Mouse (Mus musculus) ES-Bruce4 (cell line): Measurements from ENCODE around the gene Nudt3. TPM values are rescaled to one million over a fixed set of nuclear protein-coding genes. Genes with fewer than 3 reads are reported as not detected.

Experiments
- H3K27ac ChIP-seq: 2 replicates; pipeline ENCODE4 v1.5.1; 2012; ENCODE audit warnings: low read length, inconsistent platforms; ENCODE audit not compliant: insufficient read depth
- H3K27me3 ChIP-seq: 2 replicates; pipeline ENCODE4 v1.6.1; 2012; ENCODE audit warnings: mild to moderate bottlenecking, low read length, inconsistent platforms; ENCODE audit not compliant: control insufficient read depth, poor library complexity, insufficient read depth, severe bottlenecking
- H3K36me3 ChIP-seq: 2 replicates; pipeline ENCODE4 v1.6.1; 2012; ENCODE audit warnings: inconsistent platforms, mild to moderate bottlenecking, low read length, moderate library complexity; ENCODE audit not compliant: control insufficient read depth, poor library complexity, insufficient read depth, severe bottlenecking
- H3K4me1 ChIP-seq: one replicate; pipeline ENCODE4 v1.8.1; 2011; ENCODE audit warnings: low read length; ENCODE audit not compliant: control insufficient read depth, insufficient read depth
- H3K4me3 ChIP-seq: 2 replicates; pipeline ENCODE4 v1.5.1; 2011; ENCODE audit warnings: low read depth, mild to moderate bottlenecking, low read length
- H3K9ac ChIP-seq: 2 replicates; pipeline ENCODE4 v1.6.1; 2012; ENCODE audit warnings: low read depth, mild to moderate bottlenecking, inconsistent platforms; ENCODE audit not compliant: poor library complexity, severe bottlenecking
- H3K9me3 ChIP-seq: replicated peaks from 2 replicates; pipeline ENCODE4 v1.6.1; 2012; ENCODE audit warnings: mild to moderate bottlenecking, low read length, inconsistent platforms; ENCODE audit not compliant: control insufficient read depth, poor library complexity, insufficient read depth, severe bottlenecking
- CTCF ChIP-seq: IDR thresholded peaks from one replicate; pipeline ENCODE4 v1.8.1; 2011; ENCODE audit warnings: low read depth, low read length
- EP300 ChIP-seq: IDR thresholded peaks from 2 replicates; pipeline ENCODE4 v1.6.1; 2011; ENCODE audit warnings: low read depth, low read length; ENCODE audit not compliant: insufficient read depth
- POLR2A ChIP-seq: IDR thresholded peaks from one replicate; pipeline ENCODE4 v1.8.1; 2011; ENCODE audit warnings: low read length; ENCODE audit not compliant: insufficient read depth
- polyA plus RNA-seq: library from polyadenylated mRNA; stranded (reverse); fragments of >200 nt; gene quantifications from 2 replicates; pipeline ENCODE4 v1.2.4, GENCODE M21; 2011; ENCODE audit warnings: low read depth; ENCODE audit not compliant: missing spikeins, insufficient read depth, insufficient read length

Nudt3 gene
- polyA plus RNA-seq, 1 experiment: 68.8 TPM

DNA sequence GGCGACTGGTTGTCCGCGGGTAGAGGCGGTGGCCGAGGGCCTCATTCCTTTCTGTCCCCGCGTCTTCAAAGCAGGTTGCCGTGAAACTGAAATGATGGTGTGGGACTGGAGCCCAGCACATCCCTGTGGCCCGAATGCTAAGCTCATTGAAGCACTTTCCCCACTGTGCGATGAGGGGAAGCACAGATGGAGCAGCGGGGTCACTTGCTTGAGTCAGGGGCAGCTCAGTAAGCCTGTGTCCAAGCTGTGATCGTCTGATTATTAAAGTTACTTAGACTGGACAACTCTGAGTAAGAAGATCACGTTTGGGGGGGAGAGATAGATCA lies 57.4 kb downstream of the Nudt3 start:
- Histone ChIP-seq H3K27ac (no peak overlapping the region), H3K36me3 (peaks cover 12% of the 10 kb centered on the region), H3K4me1 (no peaks in the 10 kb centered on the region), H3K4me3 (peak overlapping the region; percentile 78), H3K27me3 (no peaks in the 10 kb centered on the region), H3K9me3 (no peaks in the 10 kb centered on the region), H3K9ac (peak overlapping the region; percentile 56)
- TF ChIP-seq POLR2A (no peak), CTCF (no peak), EP300 (no peak)

DNA sequence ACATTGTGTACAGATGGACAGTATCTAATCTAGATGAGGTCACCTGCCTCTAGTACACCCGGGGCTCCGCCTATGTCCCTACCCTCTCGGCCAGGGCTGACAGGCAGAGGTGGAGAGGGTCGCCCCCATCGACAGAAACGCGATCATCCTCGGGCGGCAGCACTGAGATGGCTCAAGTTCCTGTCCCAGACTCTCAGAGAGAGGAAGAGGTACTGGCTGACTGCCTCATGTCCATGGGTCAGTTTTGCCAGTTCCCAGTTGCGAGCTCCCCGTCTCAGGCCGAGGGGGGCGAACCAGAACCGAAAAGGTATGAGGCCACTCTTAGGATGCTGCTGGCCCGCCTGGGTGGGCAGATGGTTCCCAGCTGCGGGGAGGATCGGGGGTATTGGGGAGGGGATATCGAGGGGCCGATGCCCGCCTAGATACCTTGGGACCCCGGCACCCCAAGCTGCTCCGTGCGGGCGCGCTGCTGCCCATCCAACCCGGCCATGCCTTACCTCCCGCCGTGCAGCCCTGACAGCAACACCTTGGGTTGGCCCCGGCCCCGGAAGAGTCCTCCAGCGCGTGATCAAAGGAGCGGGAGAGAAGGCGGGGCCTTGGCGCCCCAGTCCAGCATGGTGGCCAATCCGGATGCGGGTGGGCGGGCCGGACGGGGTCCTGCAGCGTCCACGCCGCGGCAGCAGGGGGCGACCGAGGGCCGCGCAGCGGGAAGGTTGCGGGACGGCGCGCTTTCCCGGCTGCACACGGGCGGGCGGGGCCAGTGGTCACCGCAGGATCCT lies 57.9 kb downstream of the Nudt3 start, which contains the start of gene AI413582:
AI413582 (minus strand) TSS at position 594 of the 779 bp plus-strand sequence.
- Histone ChIP-seq H3K27ac (peak within 1 kb of the TSS; percentile 19), H3K9me3 (no peaks in the 10 kb centered on the region), H3K27me3 (no peaks in the 10 kb centered on the region), H3K36me3 (peaks cover 17% of the 10 kb centered on the region), H3K4me1 (no peaks in the 10 kb centered on the region), H3K4me3 (peak within 1 kb of the TSS; percentile 78), H3K9ac (peak within 1 kb of the TSS; percentile 56)
- TF ChIP-seq EP300 (no peak; the same call in 1 of the 2 replicates), POLR2A (no peak), CTCF (peak; percentile 70)

DNA sequence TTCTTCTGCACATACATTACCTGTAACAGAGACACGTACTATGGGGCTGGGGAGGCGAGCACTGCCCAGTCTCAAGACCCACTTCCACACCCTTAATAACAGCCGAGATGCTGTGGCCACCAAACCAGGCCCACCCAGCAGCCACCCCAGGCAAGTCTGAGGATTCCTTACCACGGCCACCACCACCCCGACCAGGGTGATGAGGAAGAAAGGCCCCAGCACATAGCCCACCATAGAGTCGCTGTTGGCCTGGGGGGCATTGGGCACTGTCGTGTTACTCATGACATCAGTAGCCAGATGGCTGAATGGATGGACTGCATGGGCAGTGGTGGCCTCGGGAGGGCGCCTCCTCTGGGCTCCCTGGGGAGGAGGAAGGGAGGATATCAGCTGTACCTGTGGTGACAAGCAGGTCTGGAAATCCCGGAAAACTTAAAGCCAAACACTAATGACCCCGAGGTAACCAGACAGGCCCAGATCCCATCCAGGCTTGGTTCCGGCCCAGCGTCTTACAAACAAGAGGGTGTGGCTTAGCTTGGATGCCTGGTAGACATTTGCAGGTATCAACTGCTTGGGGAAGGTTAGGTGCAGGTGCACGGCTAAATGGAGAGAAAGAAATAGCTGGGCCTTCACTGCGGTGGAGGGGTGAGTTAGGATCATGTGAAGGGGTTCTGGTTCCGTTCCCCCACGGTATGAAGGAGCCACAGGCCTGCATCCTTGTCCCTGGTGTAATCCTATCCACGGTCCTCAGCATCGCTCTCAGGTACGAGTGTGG lies 58.7 kb downstream of the Nudt3 start:
- H3K4me1 ChIP-seq: no peaks in the 10 kb centered on the region
- H3K4me3 ChIP-seq: peak overlapping the region; percentile 78
- H3K9ac ChIP-seq: peak overlapping the region; percentile 52
- H3K36me3 ChIP-seq: peaks cover 18% of the 10 kb centered on the region
- TF ChIP-seq CTCF (peak; percentile 45), POLR2A (no peak), EP300 (no peak)
- no peaks in the 10 kb centered on the region for H3K9me3 ChIP-seq
- H3K27ac ChIP-seq: peak overlapping the region; percentile 19
- H3K27me3 ChIP-seq: no peaks in the 10 kb centered on the region

DNA sequence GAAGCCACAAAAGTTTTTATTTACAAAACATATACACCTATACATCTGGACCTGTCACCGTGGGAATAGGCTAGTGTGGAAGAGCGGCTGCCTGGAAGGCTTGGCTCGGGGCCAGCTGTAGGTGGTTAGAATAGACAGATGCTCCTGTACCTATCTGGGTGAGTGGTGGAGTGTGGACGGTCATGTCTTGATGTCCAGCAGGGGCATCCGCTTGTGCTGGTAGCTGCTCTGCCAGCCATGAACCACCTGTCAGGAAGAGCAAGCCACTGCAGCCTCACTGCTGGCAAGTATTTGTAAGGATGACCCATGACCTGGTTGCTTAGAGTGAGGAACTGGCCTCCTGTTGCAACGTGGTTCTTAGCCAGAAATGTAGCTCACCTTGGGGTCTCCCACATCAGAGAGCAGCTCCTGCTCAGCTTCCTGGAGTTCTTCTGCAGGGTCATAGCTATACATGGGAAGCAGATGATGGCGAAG lies 59.5 kb downstream of the Nudt3 start:
- peaks cover 18% of the 10 kb centered on the region for H3K36me3 ChIP-seq
- H3K4me3 ChIP-seq: no peak overlapping the region
- H3K9ac ChIP-seq: no peak overlapping the region
- H3K9me3 ChIP-seq: no peaks in the 10 kb centered on the region
- TF ChIP-seq CTCF (no peak), EP300 (no peak), POLR2A (no peak)
- no peaks in the 10 kb centered on the region for H3K4me1 ChIP-seq
- H3K27ac ChIP-seq: no peak overlapping the region; the same call in 1 of the 2 replicates
- H3K27me3 ChIP-seq: no peaks in the 10 kb centered on the region

DNA sequence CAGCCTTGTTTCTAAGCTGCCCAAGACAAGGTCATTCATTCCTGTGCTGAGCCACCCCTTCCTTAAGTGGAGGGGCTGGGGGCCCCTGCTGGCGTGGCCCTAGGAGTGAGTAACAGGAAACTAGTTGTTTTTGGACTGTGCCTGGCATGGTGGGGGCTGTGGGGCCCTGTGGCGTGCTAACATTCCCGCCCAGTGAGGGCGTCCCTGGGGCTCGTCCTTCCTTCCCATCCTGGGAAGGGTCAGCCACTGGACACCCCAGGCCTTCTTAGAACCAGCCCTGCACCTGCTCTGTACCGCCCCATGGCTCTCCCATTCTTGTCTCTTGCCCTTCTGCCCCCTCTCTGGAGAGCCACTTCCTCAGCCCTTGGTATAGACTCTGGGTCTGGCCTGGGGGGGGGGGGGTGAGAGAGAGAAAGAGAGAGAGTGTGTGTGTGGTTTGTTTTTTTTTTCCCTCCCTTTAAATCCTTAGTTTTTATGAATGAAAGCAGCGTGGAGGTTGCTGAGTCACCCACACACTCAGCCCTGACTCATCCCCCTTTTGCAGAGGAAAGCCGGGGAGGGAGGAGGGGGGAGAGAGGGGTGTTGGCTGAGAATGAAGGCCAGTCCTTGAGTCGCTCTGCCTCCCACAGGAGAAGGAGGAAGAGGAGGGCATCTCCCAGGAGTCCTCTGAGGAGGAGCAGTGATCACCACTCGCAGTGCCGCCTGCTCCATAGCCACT lies 61.3 kb downstream of the Nudt3 start:
- Histone ChIP-seq H3K4me3 (no peak overlapping the region), H3K36me3 (peaks cover 18% of the 10 kb centered on the region), H3K9me3 (no peaks in the 10 kb centered on the region), H3K27ac (peak overlapping the region; percentile 76), H3K4me1 (no peaks in the 10 kb centered on the region), H3K27me3 (no peaks in the 10 kb centered on the region), H3K9ac (peak overlapping the region; percentile 24; the same call in 1 of the 2 replicates)
- TF ChIP-seq EP300: no peak
- no peak for TF ChIP-seq POLR2A
- no peak for TF ChIP-seq CTCF
